Mouse (Mus musculus): ENCODE data around the gene Zfp821. TPM values are rescaled to one million over a fixed set of nuclear protein-coding genes. Genes with fewer than 3 reads are reported as not detected.
A peak's percentile ranks its signal among the peaks of the same experiment; 100 is the strongest.

Zfp821 gene
- polyA plus RNA-seq (2015; fragmentation: Nextera tagmentation; extraction: Ambion mirVana), result 13.2 and 14.4 TPM in 2 replicates

- Histone ChIP-seq H3K27ac (ENCODE audit: low read length) (peak within 1 kb of the TSS; percentile 92), H3K36me3 (ENCODE audit: insufficient read depth, low read length) (peaks cover 15% of the 10 kb centered on the region; the same call in 1 of the 2 replicates), H3K4me1 (ENCODE audit: insufficient read depth, low read depth, low read length) (peaks cover 8% of the 10 kb centered on the region; the same call in 1 of the 2 replicates), H3K27me3 (replicated peaks; ENCODE audit: insufficient read depth, low read length) (peaks cover 10% of the 10 kb centered on the region), H3K4me2 (replicated peaks; ENCODE audit: low read depth, low read length) (peak within 1 kb of the TSS; percentile 68), H3K4me3 (ENCODE audit: low read depth, low read length) (peak within 1 kb of the TSS; percentile 79), H3K9me3 (ENCODE audit: low read length) (no peaks in the 10 kb centered on the region), H3K9ac (replicated peaks; ENCODE audit: low read depth) (peak within 1 kb of the TSS; percentile 87)
- TF ChIP-seq EP300 (IDR thresholded peaks at IDR 0.05), result no peak
- no peak for TF ChIP-seq CTCF (IDR thresholded peaks at IDR 0.05)
- ATAC-seq, result peak; percentile 93
- DNase-seq (ENCODE audit: low spot score), result peak; percentile 96
- WGBS, result under 1% methylated on average over 26 of the region's 100 CpGs
Measured at GRCm38 (mm10) chr8:109705320-109706075, at the start of gene Zfp821. Gene Zfp821 (plus strand): TSS chr8:109705546.

GRCm38 (mm10) chr8:109656860-109657259 lies 48.5 kb upstream of the Zfp821 start:
- H3K9me3 ChIP-seq (ENCODE audit: low read length), result no peaks in the 10 kb centered on the region
- no peak overlapping the region for H3K9ac ChIP-seq (replicated peaks; ENCODE audit: low read depth)
- no peak for ATAC-seq
- H3K4me2 ChIP-seq (replicated peaks; ENCODE audit: low read depth, low read length), result no peak overlapping the region
- no peak overlapping the region for H3K4me3 ChIP-seq (ENCODE audit: low read depth, low read length)
- TF ChIP-seq CTCF (IDR thresholded peaks at IDR 0.05), result no peak
- no peak for TF ChIP-seq EP300 (IDR thresholded peaks at IDR 0.05)
- DNase-seq (ENCODE audit: low spot score), result no peak
- H3K27me3 ChIP-seq (replicated peaks; ENCODE audit: insufficient read depth, low read length), result no peaks in the 10 kb centered on the region
- H3K27ac ChIP-seq (ENCODE audit: low read length), result no peak overlapping the region
- WGBS, result 79% methylated on average over 3 of the region's 3 CpGs
- no peaks in the 10 kb centered on the region for H3K4me1 ChIP-seq (ENCODE audit: insufficient read depth, low read depth, low read length)
- H3K36me3 ChIP-seq (ENCODE audit: insufficient read depth, low read length), result no peaks in the 10 kb centered on the region

- no peaks in the 10 kb centered on the region for H3K36me3 ChIP-seq (ENCODE audit: insufficient read depth, low read length)
- H3K27me3 ChIP-seq (replicated peaks; ENCODE audit: insufficient read depth, low read length), result no peaks in the 10 kb centered on the region
- WGBS, result 73% methylated on average over 3 of the region's 3 CpGs
- H3K4me1 ChIP-seq (ENCODE audit: insufficient read depth, low read depth, low read length), result no peaks in the 10 kb centered on the region
- no peak overlapping the region for H3K4me3 ChIP-seq (ENCODE audit: low read depth, low read length)
- no peak for ATAC-seq
- H3K9ac ChIP-seq (replicated peaks; ENCODE audit: low read depth), result no peak overlapping the region
- H3K4me2 ChIP-seq (replicated peaks; ENCODE audit: low read depth, low read length), result no peak overlapping the region
- no peaks in the 10 kb centered on the region for H3K9me3 ChIP-seq (ENCODE audit: low read length)
- TF ChIP-seq EP300 (IDR thresholded peaks at IDR 0.05) (no peak), CTCF (IDR thresholded peaks at IDR 0.05) (no peak)
- no peak overlapping the region for H3K27ac ChIP-seq (ENCODE audit: low read length)
- DNase-seq (ENCODE audit: low spot score), result no peak
Measured at GRCm38 (mm10) chr8:109662328-109662727, 43.0 kb upstream of the Zfp821 start.

- H3K4me2 ChIP-seq (replicated peaks; ENCODE audit: low read depth, low read length), result no peak overlapping the region
- H3K4me1 ChIP-seq (ENCODE audit: insufficient read depth, low read depth, low read length), result no peaks in the 10 kb centered on the region
- TF ChIP-seq EP300 (IDR thresholded peaks at IDR 0.05) (no peak), CTCF (IDR thresholded peaks at IDR 0.05) (no peak)
- H3K4me3 ChIP-seq (ENCODE audit: low read depth, low read length), result no peak overlapping the region
- no peak overlapping the region for H3K9ac ChIP-seq (replicated peaks; ENCODE audit: low read depth)
- no peaks in the 10 kb centered on the region for H3K9me3 ChIP-seq (ENCODE audit: low read length)
- no peak overlapping the region for H3K27ac ChIP-seq (ENCODE audit: low read length)
- peaks cover 9% of the 10 kb centered on the region for H3K36me3 ChIP-seq (ENCODE audit: insufficient read depth, low read length)
- WGBS, result 73% methylated on average over 5 of the region's 5 CpGs
- no peaks in the 10 kb centered on the region for H3K27me3 ChIP-seq (replicated peaks; ENCODE audit: insufficient read depth, low read length)
- no peak for DNase-seq (ENCODE audit: low spot score)
- no peak for ATAC-seq
Measured at GRCm38 (mm10) chr8:109666616-109667015, 38.7 kb upstream of the Zfp821 start.

- Histone ChIP-seq H3K4me3 (ENCODE audit: low read depth, low read length) (no peak overlapping the region), H3K4me1 (ENCODE audit: insufficient read depth, low read depth, low read length) (no peaks in the 10 kb centered on the region), H3K9ac (replicated peaks; ENCODE audit: low read depth) (no peak overlapping the region), H3K9me3 (ENCODE audit: low read length) (no peaks in the 10 kb centered on the region), H3K36me3 (ENCODE audit: insufficient read depth, low read length) (peaks cover 46% of the 10 kb centered on the region), H3K4me2 (replicated peaks; ENCODE audit: low read depth, low read length) (no peak overlapping the region), H3K27me3 (replicated peaks; ENCODE audit: insufficient read depth, low read length) (no peaks in the 10 kb centered on the region), H3K27ac (ENCODE audit: low read length) (no peak overlapping the region)
- DNase-seq (ENCODE audit: low spot score) (no peak), ATAC-seq (no peak)
- WGBS, result 89% methylated on average over 5 of the region's 5 CpGs
- TF ChIP-seq EP300 (IDR thresholded peaks at IDR 0.05), result no peak
- TF ChIP-seq CTCF (IDR thresholded peaks at IDR 0.05), result no peak
Measured at GRCm38 (mm10) chr8:109672656-109673055, 32.7 kb upstream of the Zfp821 start.

- DNase-seq (ENCODE audit: low spot score) (no peak), ATAC-seq (no peak)
- no peak overlapping the region for H3K27ac ChIP-seq (ENCODE audit: low read length)
- H3K36me3 ChIP-seq (ENCODE audit: insufficient read depth, low read length), result peaks cover 50% of the 10 kb centered on the region
- H3K9me3 ChIP-seq (ENCODE audit: low read length), result no peaks in the 10 kb centered on the region
- WGBS, result 89% methylated on average over 2 of the region's 2 CpGs
- no peak overlapping the region for H3K4me3 ChIP-seq (ENCODE audit: low read depth, low read length)
- TF ChIP-seq EP300 (IDR thresholded peaks at IDR 0.05) (no peak), CTCF (IDR thresholded peaks at IDR 0.05) (no peak)
- H3K9ac ChIP-seq (replicated peaks; ENCODE audit: low read depth), result no peak overlapping the region
- no peaks in the 10 kb centered on the region for H3K27me3 ChIP-seq (replicated peaks; ENCODE audit: insufficient read depth, low read length)
- H3K4me1 ChIP-seq (ENCODE audit: insufficient read depth, low read depth, low read length), result no peaks in the 10 kb centered on the region
- no peak overlapping the region for H3K4me2 ChIP-seq (replicated peaks; ENCODE audit: low read depth, low read length)
Measured at GRCm38 (mm10) chr8:109673596-109673995, 31.8 kb upstream of the Zfp821 start.

Data from lung, postnatal 0 days (tissue).